Mouse (Mus musculus): ENCODE results near the gene Rfesd. TPM values are rescaled to one million over a fixed set of nuclear protein-coding genes. Genes with fewer than 3 reads are reported as not detected.

Rfesd gene
- 7.6 TPM for polyA plus RNA-seq (2015; fragmentation: Illumina TruSeq; extraction: RNeasy Lipid Tissue Mini Kit (QIAGEN cat#74804); ENCODE audit: insufficient read depth, low read depth, low replicate concordance)

DNA sequence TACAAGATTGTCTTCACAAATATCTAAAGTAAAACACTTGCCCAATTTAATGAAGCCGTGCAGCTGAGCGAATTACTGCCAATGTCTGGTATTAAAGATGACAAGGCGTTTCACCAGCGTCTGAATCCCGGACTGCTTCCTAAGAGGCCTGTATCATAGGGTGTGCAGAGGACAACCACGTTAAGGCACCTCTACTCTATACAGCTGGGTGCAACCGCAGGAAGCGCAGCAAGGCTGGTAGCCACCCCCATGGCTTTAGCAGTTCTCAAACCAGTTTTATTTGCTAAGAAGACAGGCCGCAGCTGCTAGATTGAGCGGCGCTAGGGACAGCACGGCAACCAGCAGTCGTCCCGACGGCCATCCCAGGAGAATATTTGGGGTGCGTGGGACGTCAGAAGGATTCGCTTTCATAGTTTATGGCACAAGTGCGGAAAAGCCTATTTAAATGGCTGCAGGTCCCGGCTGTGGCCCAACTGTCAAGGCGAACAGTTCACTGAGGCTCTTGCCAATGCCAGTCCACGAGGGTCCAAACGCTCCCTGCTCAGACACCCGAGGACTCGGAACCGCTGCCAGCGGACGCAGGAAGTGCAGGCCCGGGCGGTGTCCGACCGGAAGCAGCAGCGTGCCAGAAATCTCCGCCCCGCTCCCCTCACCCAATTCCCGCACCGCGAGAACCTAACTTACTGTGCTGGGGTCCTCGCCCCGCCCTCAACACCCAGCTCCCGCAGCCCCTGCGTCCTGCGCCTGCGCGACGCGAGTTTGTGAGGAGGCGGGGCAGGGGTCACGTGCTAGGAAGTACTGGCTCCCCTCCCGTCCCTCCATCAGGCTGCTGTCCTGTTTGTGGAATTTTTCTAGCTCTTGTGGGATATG is at the start of gene Rfesd:
Gene Rfesd, minus strand, starts transcription at position 746 of the 870 bp plus-strand sequence.

DNA sequence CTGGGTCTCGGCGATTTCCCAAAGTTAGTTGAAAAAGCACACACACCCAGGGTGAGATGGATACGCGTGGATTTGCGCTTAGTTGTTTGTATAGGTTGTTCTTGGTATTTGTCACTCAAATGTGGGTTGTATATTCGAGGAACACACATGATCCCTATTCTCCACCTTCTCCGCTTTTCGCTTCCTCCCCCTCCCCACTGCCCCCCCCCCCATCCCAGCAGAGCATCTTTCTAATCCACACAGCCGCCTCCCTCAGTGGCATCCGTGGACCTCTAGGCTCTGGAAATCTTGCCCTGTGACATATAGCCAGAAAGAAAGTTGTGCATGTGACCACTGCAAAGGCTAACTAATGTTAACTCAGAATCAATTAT is 38.4 kb upstream of the Rfesd start, which contains the start of gene Gpr150:
Gene Gpr150, minus strand, starts transcription at position 101 of the 371 bp plus-strand sequence.

GRCm38 (mm10) chr13:75966850-75967249 is 51.7 kb downstream of the Rfesd start, which contains the start of gene Spata9:
Gene Spata9 (plus strand): TSS chr13:75967150.

Other genes with a start within 250 kb of the Rfesd start
- gene Glrx, start 178.9 kb downstream of the Rfesd start, polyA plus RNA-seq (2015; fragmentation: Illumina TruSeq; extraction: RNeasy Lipid Tissue Mini Kit (QIAGEN cat#74804); ENCODE audit: insufficient read depth, low read depth, low replicate concordance), result 4.2 TPM
- 1.5 TPM for gene Rhobtb3, start 74.8 kb downstream of the Rfesd start, polyA plus RNA-seq (2015; fragmentation: Illumina TruSeq; extraction: RNeasy Lipid Tissue Mini Kit (QIAGEN cat#74804); ENCODE audit: insufficient read depth, low read depth, low replicate concordance)
- gene Spata9, start 51.6 kb downstream of the Rfesd start, polyA plus RNA-seq (2015; fragmentation: Illumina TruSeq; extraction: RNeasy Lipid Tissue Mini Kit (QIAGEN cat#74804); ENCODE audit: insufficient read depth, low read depth, low replicate concordance), result not detected
- gene Gpr150, start 38.3 kb upstream of the Rfesd start, polyA plus RNA-seq (2015; fragmentation: Illumina TruSeq; extraction: RNeasy Lipid Tissue Mini Kit (QIAGEN cat#74804); ENCODE audit: insufficient read depth, low read depth, low replicate concordance), result not detected
- gene Arsk, start 79.9 kb upstream of the Rfesd start, polyA plus RNA-seq (2015; fragmentation: Illumina TruSeq; extraction: RNeasy Lipid Tissue Mini Kit (QIAGEN cat#74804); ENCODE audit: insufficient read depth, low read depth, low replicate concordance), result 1.9 TPM
- 5.4 TPM for gene Ttc37, start 80.0 kb upstream of the Rfesd start, polyA plus RNA-seq (2015; fragmentation: Illumina TruSeq; extraction: RNeasy Lipid Tissue Mini Kit (QIAGEN cat#74804); ENCODE audit: insufficient read depth, low read depth, low replicate concordance)

Data from pancreas, adult 10 weeks (tissue).